Mouse (Mus musculus): Measurements from ENCODE around the gene Rnf151. TPM values are rescaled to one million over a fixed set of nuclear protein-coding genes. Genes with fewer than 3 reads are reported as not detected.
"Not testable (repeated sequence)": the region's sequence is repeated elsewhere in the genome, so short reads cannot be mapped to it uniquely, and the experiment has no call there.

Gene Rnf151
- total and polyA plus RNA-seq, 2 experiments from 2014 or later, result not detected

GRCm38 (mm10) chr17:24724184-24724583 lies 6.3 kb upstream of the Rnf151 start, which contains the start of gene Ndufb10:
Gene Ndufb10 (minus strand): TSS chr17:24724478.
- Histone ChIP-seq H3K4me3 (ENCODE audit: low read length) (peak within 1 kb of the TSS; percentile 82), H3K4me1 (ENCODE audit: insufficient read depth, low read length) (peaks cover 7% of the 10 kb centered on the region; the same call in 1 of the 2 replicates), H3K4me2 (ENCODE audit: low read depth, low read length) (peak within 1 kb of the TSS; percentile 83), H3K9me3 (ENCODE audit: low read length) (no peaks in the 10 kb centered on the region), H3K27me3 (ENCODE audit: insufficient read depth, low read length) (no peaks in the 10 kb centered on the region), H3K36me3 (ENCODE audit: insufficient read depth, low read length) (peaks cover 12% of the 10 kb centered on the region), H3K27ac (peak within 1 kb of the TSS; percentile 86), H3K9ac (replicated peaks; ENCODE audit: low read length) (peak within 1 kb of the TSS; percentile 83)
- ATAC-seq (peak; percentile 75), DNase-seq (ENCODE audit: low spot score) (peak; percentile 98)
- peak; percentile 99 for TF ChIP-seq CTCF (IDR thresholded peaks at IDR 0.05; ENCODE audit: low read depth)
- WGBS, result 0% methylated on average over 30 of the region's 30 CpGs

GRCm38 (mm10) chr17:24723881-24724180 lies 6.0 kb upstream of the Rnf151 start:
- 1% methylated on average over 15 of the region's 15 CpGs for WGBS
- ATAC-seq (no peak; the same call in 1 of the 2 replicates), DNase-seq (ENCODE audit: low spot score) (no peak)
- peak overlapping the region; percentile 83 for H3K4me2 ChIP-seq (ENCODE audit: low read depth, low read length)
- peak overlapping the region; percentile 86 for H3K27ac ChIP-seq
- peaks cover 7% of the 10 kb centered on the region; the same call in 1 of the 2 replicates for H3K4me1 ChIP-seq (ENCODE audit: insufficient read depth, low read length)
- no peaks in the 10 kb centered on the region for H3K27me3 ChIP-seq (ENCODE audit: insufficient read depth, low read length)
- peak overlapping the region; percentile 83 for H3K9ac ChIP-seq (replicated peaks; ENCODE audit: low read length)
- peak overlapping the region; percentile 82 for H3K4me3 ChIP-seq (ENCODE audit: low read length)
- TF ChIP-seq CTCF (IDR thresholded peaks at IDR 0.05; ENCODE audit: low read depth), result no peak
- peaks cover 12% of the 10 kb centered on the region for H3K36me3 ChIP-seq (ENCODE audit: insufficient read depth, low read length)
- H3K9me3 ChIP-seq (ENCODE audit: low read length), result no peaks in the 10 kb centered on the region

- peaks cover 12% of the 10 kb centered on the region for H3K36me3 ChIP-seq (ENCODE audit: insufficient read depth, low read length)
- DNase-seq (ENCODE audit: low spot score), result no peak
- peaks cover 7% of the 10 kb centered on the region; the same call in 1 of the 2 replicates for H3K4me1 ChIP-seq (ENCODE audit: insufficient read depth, low read length)
- H3K27me3 ChIP-seq (ENCODE audit: insufficient read depth, low read length), result no peaks in the 10 kb centered on the region
- H3K4me2 ChIP-seq (ENCODE audit: low read depth, low read length), result peak overlapping the region; percentile 83
- H3K27ac ChIP-seq, result peak overlapping the region; percentile 86
- ATAC-seq, result no peak
- peak overlapping the region; percentile 82 for H3K4me3 ChIP-seq (ENCODE audit: low read length)
- TF ChIP-seq CTCF (IDR thresholded peaks at IDR 0.05; ENCODE audit: low read depth), result no peak
- peak overlapping the region; percentile 83 for H3K9ac ChIP-seq (replicated peaks; ENCODE audit: low read length)
- no peaks in the 10 kb centered on the region for H3K9me3 ChIP-seq (ENCODE audit: low read length)
- WGBS, result 4% methylated on average over 12 of the region's 12 CpGs
Measured at GRCm38 (mm10) chr17:24723122-24723880, 5.4 kb upstream of the Rnf151 start.

GRCm38 (mm10) chr17:24722220-24722924 lies 4.5 kb upstream of the Rnf151 start:
- no peaks in the 10 kb centered on the region for H3K9me3 ChIP-seq (ENCODE audit: low read length)
- DNase-seq (ENCODE audit: low spot score), result no peak
- no peak overlapping the region for H3K9ac ChIP-seq (replicated peaks; ENCODE audit: low read length)
- peaks cover 7% of the 10 kb centered on the region; the same call in 1 of the 2 replicates for H3K4me1 ChIP-seq (ENCODE audit: insufficient read depth, low read length)
- WGBS, result 39% methylated on average over 13 of the region's 13 CpGs
- TF ChIP-seq CTCF (IDR thresholded peaks at IDR 0.05; ENCODE audit: low read depth), result no peak
- H3K4me3 ChIP-seq (ENCODE audit: low read length), result 0 out of 2 replicates have a peak overlapping the region, but pooled peaks have one; percentile 3
- no peak overlapping the region for H3K27ac ChIP-seq
- no peaks in the 10 kb centered on the region for H3K27me3 ChIP-seq (ENCODE audit: insufficient read depth, low read length)
- H3K36me3 ChIP-seq (ENCODE audit: insufficient read depth, low read length), result peaks cover 12% of the 10 kb centered on the region
- no peak overlapping the region; the same call in 1 of the 2 replicates for H3K4me2 ChIP-seq (ENCODE audit: low read depth, low read length)
- no peak for ATAC-seq

GRCm38 (mm10) chr17:24721383-24721955 lies 3.6 kb upstream of the Rnf151 start:
- Histone ChIP-seq H3K4me3 (ENCODE audit: low read length) (peak overlapping the region; percentile 61; the same call in 1 of the 2 replicates), H3K36me3 (ENCODE audit: insufficient read depth, low read length) (peaks cover 12% of the 10 kb centered on the region), H3K9ac (replicated peaks; ENCODE audit: low read length) (peak overlapping the region; percentile 85; the same call in 1 of the 2 replicates), H3K4me2 (ENCODE audit: low read depth, low read length) (peak overlapping the region; percentile 63)
- WGBS, result 73% methylated on average over 7 of the region's 7 CpGs
- ATAC-seq; H3K27me3 ChIP-seq (ENCODE audit: insufficient read depth, low read length); H3K9me3 ChIP-seq (ENCODE audit: low read length); DNase-seq (ENCODE audit: low spot score); H3K27ac ChIP-seq; H3K4me1 ChIP-seq (ENCODE audit: insufficient read depth, low read length): not testable (repeated sequence)

- not testable (repeated sequence) for H3K4me1 ChIP-seq (ENCODE audit: insufficient read depth, low read length); H3K27me3 ChIP-seq (ENCODE audit: insufficient read depth, low read length); H3K9me3 ChIP-seq (ENCODE audit: low read length); ATAC-seq
- peak overlapping the region; percentile 61 for H3K4me3 ChIP-seq (ENCODE audit: low read length)
- WGBS, result 2% methylated on average over 10 of the region's 11 CpGs
- peak; percentile 5 for DNase-seq (ENCODE audit: low spot score)
- peak overlapping the region; percentile 85 for H3K9ac ChIP-seq (replicated peaks; ENCODE audit: low read length)
- H3K36me3 ChIP-seq (ENCODE audit: insufficient read depth, low read length), result peaks cover 12% of the 10 kb centered on the region
- H3K27ac ChIP-seq, result peak overlapping the region; percentile 82; the same call in 1 of the 2 replicates
- peak overlapping the region; percentile 63 for H3K4me2 ChIP-seq (ENCODE audit: low read depth, low read length)
Measured at GRCm38 (mm10) chr17:24720616-24721015, 2.8 kb upstream of the Rnf151 start.

Measured in hindbrain, postnatal 0 days (tissue).